Mouse (Mus musculus): ENCODE data around the gene Ep400.
"Not testable (repeated sequence)": the region's sequence is repeated elsewhere in the genome, so short reads cannot be mapped to it uniquely, and the experiment has no call there.

Gene Ep400

GRCm38 (mm10) chr5:110779998-110780760 lies 9.7 kb upstream of the Ep400 start, which contains the start of gene Pus1:
TSS of gene Pus1 (minus strand) at chr5:110780659.
- peak; percentile 87 to 89 for DNase-seq (ENCODE audit: low spot score in 2 of 2)

- DNase-seq (ENCODE audit: low spot score in 2 of 2), result no peak
These were observed 8.9 kb upstream of the Ep400 start for GRCm38 (mm10) chr5:110779276-110779997.

GRCm38 (mm10) chr5:110778263-110778662 lies 7.7 kb upstream of the Ep400 start:
- DNase-seq (ENCODE audit: low spot score in 2 of 2), result no peak

- no peak for DNase-seq (ENCODE audit: low spot score in 2 of 2)
These were observed 5.6 kb upstream of the Ep400 start for GRCm38 (mm10) chr5:110776141-110776540.

- DNase-seq (ENCODE audit: low spot score in 2 of 2), result no peak
These were observed 4.0 kb upstream of the Ep400 start for GRCm38 (mm10) chr5:110774511-110774910.

GRCm38 (mm10) chr5:110772945-110773344 lies 2.4 kb upstream of the Ep400 start:
- not testable (repeated sequence) for DNase-seq (ENCODE audit: low spot score in 2 of 2)

GRCm38 (mm10) chr5:110770031-110770445 lies 479 bp downstream of the Ep400 start:
- peak in 1 of 2 experiments; percentile 38 for DNase-seq (ENCODE audit: low spot score in 2 of 2)

GRCm38 (mm10) chr5:110769272-110769671 lies 1.2 kb downstream of the Ep400 start:
- DNase-seq (ENCODE audit: low spot score in 2 of 2), result no peak

GRCm38 (mm10) chr5:110763890-110764289 lies 6.6 kb downstream of the Ep400 start:
- DNase-seq (ENCODE audit: low spot score in 2 of 2), result no peak

GRCm38 (mm10) chr5:110745021-110745420 lies 25.5 kb downstream of the Ep400 start:
- no peak for DNase-seq (ENCODE audit: low spot score in 2 of 2)

GRCm38 (mm10) chr5:110739496-110740275 lies 30.8 kb downstream of the Ep400 start:
- no peak for DNase-seq (ENCODE audit: low spot score in 2 of 2)

- no peak for DNase-seq (ENCODE audit: low spot score in 2 of 2)
These were observed 34.9 kb downstream of the Ep400 start for GRCm38 (mm10) chr5:110735606-110736005.

GRCm38 (mm10) chr5:110733231-110733823 lies 37.2 kb downstream of the Ep400 start:
- no peak for DNase-seq (ENCODE audit: low spot score in 2 of 2)

GRCm38 (mm10) chr5:110731227-110731626 lies 39.3 kb downstream of the Ep400 start:
- no peak for DNase-seq (ENCODE audit: low spot score in 2 of 2)

- DNase-seq (ENCODE audit: low spot score in 2 of 2), result no peak
These were observed 42.7 kb downstream of the Ep400 start for GRCm38 (mm10) chr5:110727850-110728249.

GRCm38 (mm10) chr5:110723543-110723942 lies 47.0 kb downstream of the Ep400 start:
- no peak for DNase-seq (ENCODE audit: low spot score in 2 of 2)

GRCm38 (mm10) chr5:110721463-110721862 lies 49.1 kb downstream of the Ep400 start:
- not testable (repeated sequence) for DNase-seq (ENCODE audit: low spot score in 2 of 2)

GRCm38 (mm10) chr5:110711455-110711854 lies 59.1 kb downstream of the Ep400 start:
- no peak for DNase-seq (ENCODE audit: low spot score in 2 of 2)

- no peak for DNase-seq (ENCODE audit: low spot score in 2 of 2)
These were observed 61.3 kb downstream of the Ep400 start for GRCm38 (mm10) chr5:110709256-110709655.

- DNase-seq (ENCODE audit: low spot score in 2 of 2), result no peak
These were observed 66.5 kb downstream of the Ep400 start for GRCm38 (mm10) chr5:110704004-110704403.

- no peak for DNase-seq (ENCODE audit: low spot score in 2 of 2)
These were observed 71.9 kb downstream of the Ep400 start for GRCm38 (mm10) chr5:110698617-110699016.

GRCm38 (mm10) chr5:110682041-110682440 lies 88.5 kb downstream of the Ep400 start:
- peak; percentile 13 to 33 for DNase-seq (ENCODE audit: low spot score in 2 of 2)
